Mouse (Mus musculus) cerebellum, postnatal 25 days (tissue): ENCODE data around the gene Wdr62.
"Not testable (repeated sequence)": the region's sequence is repeated elsewhere in the genome, so short reads cannot be mapped to it uniquely, and the experiment has no call there.

Experiments
- DNase-seq, 2 experiments: peaks; one replicate each; pipeline ENCODE4 v3.0.0; 2021; ENCODE audit warnings: mixed read lengths in 2 of 2

The Wdr62 gene

GRCm38 (mm10) chr7:30265041-30265440 is 15.2 kb downstream of the Wdr62 start:
- no peak for DNase-seq

GRCm38 (mm10) chr7:30251956-30252954 is 28.0 kb downstream of the Wdr62 start:
- no peak for DNase-seq

- not testable (repeated sequence) for DNase-seq
Measured at GRCm38 (mm10) chr7:30237374-30237773, 42.8 kb downstream of the Wdr62 start.

GRCm38 (mm10) chr7:30235625-30236024 is 44.6 kb downstream of the Wdr62 start, which contains the start of gene Ovol3:
Ovol3 (minus strand) TSS chr7:30235725.
- no peak for DNase-seq

- no peak for DNase-seq
Measured at GRCm38 (mm10) chr7:30235091-30235490, 45.1 kb downstream of the Wdr62 start.

- DNase-seq, result no peak
Measured at GRCm38 (mm10) chr7:30234276-30234858, 45.9 kb downstream of the Wdr62 start.

- peak; percentile 51 to 67 for DNase-seq
Measured at GRCm38 (mm10) chr7:30233387-30233786, 46.8 kb downstream of the Wdr62 start.

- DNase-seq, result peak; percentile 65 to 77
Measured at GRCm38 (mm10) chr7:30232631-30233148, 47.5 kb downstream of the Wdr62 start.

GRCm38 (mm10) chr7:30231669-30232454 is 48.4 kb downstream of the Wdr62 start, which contains the start of the genes Polr2i and Tbcb:
Polr2i (plus strand) TSS chr7:30231948.
Tbcb (minus strand) TSS chr7:30232272.
- peak; percentile 99 for DNase-seq

- no peak for DNase-seq
Measured at GRCm38 (mm10) chr7:30231328-30231668, 48.9 kb downstream of the Wdr62 start.

GRCm38 (mm10) chr7:30224206-30224605 is 56.0 kb downstream of the Wdr62 start:
- no peak for DNase-seq

GRCm38 (mm10) chr7:30222205-30222604 is 58.0 kb downstream of the Wdr62 start:
- no peak for DNase-seq

- DNase-seq, result no peak
Measured at GRCm38 (mm10) chr7:30221433-30221832, 58.8 kb downstream of the Wdr62 start.

- no peak for DNase-seq
Measured at GRCm38 (mm10) chr7:30220008-30220356, 60.2 kb downstream of the Wdr62 start.

- DNase-seq, result peak; percentile 62 to 74
Measured at GRCm38 (mm10) chr7:30219293-30220007, 60.8 kb downstream of the Wdr62 start.

GRCm38 (mm10) chr7:30217277-30217676 is 62.9 kb downstream of the Wdr62 start:
- no peak for DNase-seq

GRCm38 (mm10) chr7:30216723-30217151 is 63.5 kb downstream of the Wdr62 start:
- peak; percentile 86 to 93 for DNase-seq

- DNase-seq, result no peak
Measured at GRCm38 (mm10) chr7:30215875-30216274, 64.3 kb downstream of the Wdr62 start.

GRCm38 (mm10) chr7:30213881-30214280 is 66.3 kb downstream of the Wdr62 start:
- no peak for DNase-seq

- DNase-seq, result no peak
Measured at GRCm38 (mm10) chr7:30211025-30211424, 69.2 kb downstream of the Wdr62 start.

GRCm38 (mm10) chr7:30206364-30206763 is 73.9 kb downstream of the Wdr62 start:
- not testable (repeated sequence) for DNase-seq

GRCm38 (mm10) chr7:30205383-30205782 is 74.8 kb downstream of the Wdr62 start:
- DNase-seq, result peak; percentile 82 to 90
